Mouse (Mus musculus) testis, postnatal 10 days (tissue): Measurements from ENCODE around the gene Kif13a.
A peak's percentile ranks its signal among the peaks of the same experiment; 100 is the strongest.

Experiments used
- DNase-seq: peaks from one replicate; pipeline ENCODE4 v3.0.0; 2021; ENCODE audit warnings: low spot score

Kif13a gene

GRCm38 (mm10) chr13:46727038-46727836 is 202.4 kb downstream of the Kif13a start:
- DNase-seq: peak; percentile 79

GRCm38 (mm10) chr13:46726288-46727037 is 203.2 kb downstream of the Kif13a start:
- peak; percentile 56 for DNase-seq

- no peak for DNase-seq
Observed at GRCm38 (mm10) chr13:46725227-46725626, 204.4 kb downstream of the Kif13a start.

GRCm38 (mm10) chr13:46724371-46724770 is 205.3 kb downstream of the Kif13a start:
- DNase-seq: no peak

GRCm38 (mm10) chr13:46721009-46721408 is 208.7 kb downstream of the Kif13a start:
- DNase-seq: no peak

GRCm38 (mm10) chr13:46718893-46719400 is 210.7 kb downstream of the Kif13a start:
- no peak for DNase-seq

GRCm38 (mm10) chr13:46715976-46716639 is 213.6 kb downstream of the Kif13a start:
- DNase-seq: no peak

GRCm38 (mm10) chr13:46713486-46713885 is 216.2 kb downstream of the Kif13a start:
- no peak for DNase-seq

- no peak for DNase-seq
Observed at GRCm38 (mm10) chr13:46703138-46703537, 226.5 kb downstream of the Kif13a start.

GRCm38 (mm10) chr13:46701486-46701885 is 228.2 kb downstream of the Kif13a start:
- no peak for DNase-seq

- DNase-seq: no peak
Observed at GRCm38 (mm10) chr13:46699372-46699771, 230.3 kb downstream of the Kif13a start.
